Mouse (Mus musculus): ENCODE measurements around the gene Grb10. TPM values are rescaled to one million over a fixed set of nuclear protein-coding genes. Genes with fewer than 3 reads are reported as not detected.

Grb10 gene
- total RNA-seq, 4 experiments from 2014 or later, result 28.0 to 36.2 (median 32.3) TPM

Other genes starting within 250 kb of the Grb10 start
- gene Fignl1, start 229.7 kb downstream of the Grb10 start, total RNA-seq (2022), result under 1 TPM; 0.35 to 0.89 (median 0.76) TPM
- gene Ddc, start 140.5 kb downstream of the Grb10 start, total RNA-seq (2022), result 10 to 100 TPM in 2 of 4 experiments, 1 to 10 TPM in 2; 7.4 to 11.0 (median 9.1) TPM